Mouse (Mus musculus): Measurements from ENCODE around the gene Rin3. TPM values are rescaled to one million over a fixed set of nuclear protein-coding genes. Genes with fewer than 3 reads are reported as not detected.
A peak's percentile ranks its signal among the peaks of the same experiment; 100 is the strongest.

The Rin3 gene
- polyA plus RNA-seq (2014; fragmentation: Nextera tagmentation; extraction: Ambion mirVana) = 1.9 and 2.9 TPM in 2 replicates

- Histone ChIP-seq H3K4me1 (ENCODE audit: control insufficient read depth, insufficient read depth, low read length) (peaks cover 11% of the 10 kb centered on the region), H3K27ac (ENCODE audit: low read depth, low read length) (peak within 1 kb of the TSS; percentile 21; the same call in 1 of the 2 replicates), H3K4me2 (ENCODE audit: low read length) (peak within 1 kb of the TSS; percentile 97), H3K4me3 (ENCODE audit: low read depth, low read length) (peak within 1 kb of the TSS; percentile 48), H3K27me3 (replicated peaks; ENCODE audit: control insufficient read depth, insufficient read depth, low read length) (0 out of 2 replicates have a peak, but pooled peaks cover 4% of the 10 kb centered on the region), H3K9ac (ENCODE audit: low read length) (peak within 1 kb of the TSS; percentile 66), H3K36me3 (ENCODE audit: control insufficient read depth, insufficient read depth, low read length) (no peaks in the 10 kb centered on the region), H3K9me3 (replicated peaks; ENCODE audit: control insufficient read depth, low read length) (no peaks in the 10 kb centered on the region)
- under 1% methylated on average over 67 of the region's 75 CpGs for WGBS
- ATAC-seq (peak; percentile 74), DNase-seq (ENCODE audit: low spot score) (peak; percentile 36)
Observed at GRCm38 (mm10) chr12:102282763-102283482, at the start of gene Rin3. Gene Rin3, plus strand, starts transcription at chr12:102283048.

GRCm38 (mm10) chr12:102235551-102235950 is 47.3 kb upstream of the Rin3 start:
- Histone ChIP-seq H3K4me1 (ENCODE audit: control insufficient read depth, insufficient read depth, low read length) (no peaks in the 10 kb centered on the region), H3K9ac (ENCODE audit: low read length) (no peak overlapping the region), H3K27ac (ENCODE audit: low read depth, low read length) (no peak overlapping the region), H3K4me2 (ENCODE audit: low read length) (no peak overlapping the region), H3K4me3 (ENCODE audit: low read depth, low read length) (no peak overlapping the region), H3K9me3 (replicated peaks; ENCODE audit: control insufficient read depth, low read length) (no peaks in the 10 kb centered on the region), H3K27me3 (replicated peaks; ENCODE audit: control insufficient read depth, insufficient read depth, low read length) (no peaks in the 10 kb centered on the region), H3K36me3 (ENCODE audit: control insufficient read depth, insufficient read depth, low read length) (no peaks in the 10 kb centered on the region)
- ATAC-seq (no peak), DNase-seq (ENCODE audit: low spot score) (no peak)
- WGBS = 46% methylated on average over 3 of the region's 3 CpGs

DNA sequence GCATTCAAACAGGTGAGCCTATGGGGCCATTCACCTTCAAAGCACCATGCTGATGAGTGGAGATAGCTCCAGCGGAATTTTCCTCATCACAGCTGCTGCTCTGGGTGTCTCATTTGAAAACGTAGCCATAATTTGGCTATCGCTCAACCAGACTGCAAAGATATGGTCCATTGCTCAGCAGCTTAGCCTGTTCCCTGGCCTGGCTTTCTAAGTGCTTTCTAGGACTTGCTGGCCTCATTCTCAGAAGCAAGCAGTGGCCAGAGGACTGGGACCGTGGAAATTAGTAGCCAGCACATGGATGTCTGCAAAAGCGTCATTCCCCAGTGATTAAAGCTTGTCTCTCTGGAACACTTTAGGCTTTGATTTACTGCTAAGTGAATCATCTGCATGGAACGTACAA is 46.5 kb upstream of the Rin3 start:
- no peak overlapping the region for H3K27ac ChIP-seq (ENCODE audit: low read depth, low read length)
- ATAC-seq (no peak), DNase-seq (ENCODE audit: low spot score) (no peak)
- H3K9ac ChIP-seq (ENCODE audit: low read length) = no peak overlapping the region
- no peaks in the 10 kb centered on the region for H3K9me3 ChIP-seq (replicated peaks; ENCODE audit: control insufficient read depth, low read length)
- WGBS = 92% methylated on average over 6 of the region's 6 CpGs
- H3K4me3 ChIP-seq (ENCODE audit: low read depth, low read length) = no peak overlapping the region
- no peak overlapping the region for H3K4me2 ChIP-seq (ENCODE audit: low read length)
- no peaks in the 10 kb centered on the region for H3K27me3 ChIP-seq (replicated peaks; ENCODE audit: control insufficient read depth, insufficient read depth, low read length)
- no peaks in the 10 kb centered on the region for H3K4me1 ChIP-seq (ENCODE audit: control insufficient read depth, insufficient read depth, low read length)
- H3K36me3 ChIP-seq (ENCODE audit: control insufficient read depth, insufficient read depth, low read length) = no peaks in the 10 kb centered on the region

- H3K4me3 ChIP-seq (ENCODE audit: low read depth, low read length) = no peak overlapping the region
- H3K36me3 ChIP-seq (ENCODE audit: control insufficient read depth, insufficient read depth, low read length) = no peaks in the 10 kb centered on the region
- H3K4me1 ChIP-seq (ENCODE audit: control insufficient read depth, insufficient read depth, low read length) = no peaks in the 10 kb centered on the region
- peak; percentile 37; the same call in 1 of the 2 replicates for ATAC-seq
- H3K9me3 ChIP-seq (replicated peaks; ENCODE audit: control insufficient read depth, low read length) = no peaks in the 10 kb centered on the region
- no peak overlapping the region for H3K9ac ChIP-seq (ENCODE audit: low read length)
- 59% methylated on average over 6 of the region's 6 CpGs for WGBS
- H3K4me2 ChIP-seq (ENCODE audit: low read length) = no peak overlapping the region
- DNase-seq (ENCODE audit: low spot score) = no peak
- H3K27me3 ChIP-seq (replicated peaks; ENCODE audit: control insufficient read depth, insufficient read depth, low read length) = no peaks in the 10 kb centered on the region
- no peak overlapping the region for H3K27ac ChIP-seq (ENCODE audit: low read depth, low read length)
Observed at GRCm38 (mm10) chr12:102242076-102242722, 40.6 kb upstream of the Rin3 start.

DNA sequence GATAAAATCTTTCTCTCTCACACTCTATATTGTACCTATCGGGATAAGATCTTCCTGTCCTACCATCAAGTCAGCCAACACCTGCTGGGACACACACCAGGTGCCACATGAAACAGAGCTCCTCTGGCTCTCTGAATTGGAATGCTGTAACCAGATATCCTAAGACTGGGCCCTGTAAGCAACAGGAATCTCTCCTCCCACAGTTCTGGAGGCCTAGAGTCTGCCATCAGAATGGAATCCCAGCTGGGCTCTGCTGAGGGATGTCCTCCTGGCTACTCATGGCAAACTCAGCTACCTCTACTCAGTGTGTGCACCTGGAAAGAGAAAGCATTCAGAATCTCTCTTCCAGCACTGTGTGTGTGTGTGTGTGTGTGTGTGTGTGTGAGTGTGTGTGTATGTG is 38.9 kb upstream of the Rin3 start:
- no peaks in the 10 kb centered on the region for H3K36me3 ChIP-seq (ENCODE audit: control insufficient read depth, insufficient read depth, low read length)
- no peaks in the 10 kb centered on the region for H3K9me3 ChIP-seq (replicated peaks; ENCODE audit: control insufficient read depth, low read length)
- no peaks in the 10 kb centered on the region for H3K27me3 ChIP-seq (replicated peaks; ENCODE audit: control insufficient read depth, insufficient read depth, low read length)
- 74% methylated on average over 1 of the region's 1 CpGs for WGBS
- no peak overlapping the region for H3K27ac ChIP-seq (ENCODE audit: low read depth, low read length)
- H3K4me3 ChIP-seq (ENCODE audit: low read depth, low read length) = no peak overlapping the region
- H3K9ac ChIP-seq (ENCODE audit: low read length) = no peak overlapping the region
- no peak for ATAC-seq
- DNase-seq (ENCODE audit: low spot score) = no peak
- H3K4me2 ChIP-seq (ENCODE audit: low read length) = no peak overlapping the region
- no peaks in the 10 kb centered on the region for H3K4me1 ChIP-seq (ENCODE audit: control insufficient read depth, insufficient read depth, low read length)

DNA sequence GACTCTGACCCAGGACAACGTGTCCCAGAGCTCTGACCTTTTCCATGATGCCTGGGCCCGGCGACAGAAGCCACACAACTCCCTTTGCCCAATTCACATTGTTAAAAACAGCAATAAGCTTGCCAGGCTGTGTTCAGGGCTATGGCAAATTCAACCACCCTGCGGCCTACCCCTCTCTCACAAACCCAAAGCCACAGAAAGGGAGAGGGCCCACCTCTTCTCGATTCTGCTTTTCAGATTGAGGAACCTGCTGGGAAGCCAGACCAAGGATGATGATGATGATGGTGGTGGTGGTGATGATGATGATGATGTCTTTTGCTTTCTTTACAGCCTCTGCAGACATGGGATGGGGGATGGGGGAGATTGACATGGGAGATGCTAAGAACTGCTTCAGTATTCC is 36.6 kb upstream of the Rin3 start:
- Histone ChIP-seq H3K9me3 (replicated peaks; ENCODE audit: control insufficient read depth, low read length) (no peaks in the 10 kb centered on the region), H3K9ac (ENCODE audit: low read length) (no peak overlapping the region), H3K4me3 (ENCODE audit: low read depth, low read length) (no peak overlapping the region), H3K27ac (ENCODE audit: low read depth, low read length) (no peak overlapping the region), H3K4me1 (ENCODE audit: control insufficient read depth, insufficient read depth, low read length) (peaks cover 10% of the 10 kb centered on the region), H3K4me2 (ENCODE audit: low read length) (no peak overlapping the region), H3K27me3 (replicated peaks; ENCODE audit: control insufficient read depth, insufficient read depth, low read length) (no peaks in the 10 kb centered on the region), H3K36me3 (ENCODE audit: control insufficient read depth, insufficient read depth, low read length) (no peaks in the 10 kb centered on the region)
- 96% methylated on average over 5 of the region's 5 CpGs for WGBS
- no peak for DNase-seq (ENCODE audit: low spot score)
- no peak for ATAC-seq

DNA sequence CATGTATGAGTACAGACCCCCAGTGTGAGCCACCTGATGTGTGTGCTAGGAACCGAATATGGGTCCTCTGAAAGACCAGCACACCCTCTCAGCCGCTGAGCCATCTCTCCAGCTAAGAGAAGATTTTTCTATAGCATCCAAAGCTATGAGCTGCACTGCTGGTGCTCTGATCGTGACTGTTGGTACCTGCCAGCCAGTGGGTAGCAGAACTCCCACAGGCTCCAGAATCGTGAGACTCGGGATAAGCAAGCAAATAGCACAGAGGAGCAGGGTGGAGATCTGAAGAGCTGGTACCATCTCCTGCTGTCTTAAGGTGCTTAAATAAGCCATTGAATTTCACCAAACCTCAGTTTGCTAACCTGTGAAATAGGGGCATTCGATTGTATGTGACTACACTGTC is 34.7 kb upstream of the Rin3 start:
- Histone ChIP-seq H3K9ac (ENCODE audit: low read length) (no peak overlapping the region), H3K27me3 (replicated peaks; ENCODE audit: control insufficient read depth, insufficient read depth, low read length) (no peaks in the 10 kb centered on the region), H3K9me3 (replicated peaks; ENCODE audit: control insufficient read depth, low read length) (no peaks in the 10 kb centered on the region), H3K27ac (ENCODE audit: low read depth, low read length) (no peak overlapping the region), H3K4me2 (ENCODE audit: low read length) (no peak overlapping the region), H3K36me3 (ENCODE audit: control insufficient read depth, insufficient read depth, low read length) (no peaks in the 10 kb centered on the region), H3K4me1 (ENCODE audit: control insufficient read depth, insufficient read depth, low read length) (peaks cover 11% of the 10 kb centered on the region), H3K4me3 (ENCODE audit: low read depth, low read length) (no peak overlapping the region)
- WGBS = 91% methylated on average over 6 of the region's 6 CpGs
- DNase-seq (ENCODE audit: low spot score) = no peak
- no peak for ATAC-seq

DNA sequence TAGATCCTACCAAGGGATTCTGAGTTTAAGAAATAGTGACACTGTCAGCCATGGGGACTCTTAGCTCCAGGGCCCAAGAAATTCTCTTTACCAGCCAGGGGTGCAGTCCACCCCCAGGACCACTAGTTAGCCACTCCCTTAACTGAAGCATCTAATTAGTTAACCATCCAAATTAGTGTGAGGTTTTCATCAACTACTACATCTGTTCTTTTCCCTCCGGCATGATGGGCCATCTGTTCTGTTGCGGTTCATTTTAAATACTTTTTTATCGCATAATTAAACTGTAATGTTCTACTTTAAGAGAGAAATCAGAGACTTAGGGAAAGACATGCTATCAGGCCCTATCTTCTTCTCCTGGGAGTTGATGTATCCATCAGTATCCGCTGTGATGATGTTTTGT is 32.5 kb upstream of the Rin3 start:
- no peaks in the 10 kb centered on the region for H3K9me3 ChIP-seq (replicated peaks; ENCODE audit: control insufficient read depth, low read length)
- H3K9ac ChIP-seq (ENCODE audit: low read length) = no peak overlapping the region
- peak overlapping the region; percentile 66; the same call in 1 of the 2 replicates for H3K27ac ChIP-seq (ENCODE audit: low read depth, low read length)
- peaks cover 11% of the 10 kb centered on the region for H3K4me1 ChIP-seq (ENCODE audit: control insufficient read depth, insufficient read depth, low read length)
- H3K27me3 ChIP-seq (replicated peaks; ENCODE audit: control insufficient read depth, insufficient read depth, low read length) = no peaks in the 10 kb centered on the region
- peak; percentile 64 for DNase-seq (ENCODE audit: low spot score)
- WGBS = 72% methylated on average over 4 of the region's 4 CpGs
- H3K4me3 ChIP-seq (ENCODE audit: low read depth, low read length) = no peak overlapping the region
- H3K4me2 ChIP-seq (ENCODE audit: low read length) = no peak overlapping the region
- no peaks in the 10 kb centered on the region for H3K36me3 ChIP-seq (ENCODE audit: control insufficient read depth, insufficient read depth, low read length)
- ATAC-seq = peak; percentile 58; the same call in 1 of the 2 replicates

- no peaks in the 10 kb centered on the region for H3K27me3 ChIP-seq (replicated peaks; ENCODE audit: control insufficient read depth, insufficient read depth, low read length)
- H3K9ac ChIP-seq (ENCODE audit: low read length) = no peak overlapping the region
- H3K36me3 ChIP-seq (ENCODE audit: control insufficient read depth, insufficient read depth, low read length) = no peaks in the 10 kb centered on the region
- 73% methylated on average over 3 of the region's 3 CpGs for WGBS
- no peak overlapping the region for H3K4me2 ChIP-seq (ENCODE audit: low read length)
- no peaks in the 10 kb centered on the region for H3K9me3 ChIP-seq (replicated peaks; ENCODE audit: control insufficient read depth, low read length)
- no peak overlapping the region for H3K4me3 ChIP-seq (ENCODE audit: low read depth, low read length)
- DNase-seq (ENCODE audit: low spot score) = peak; percentile 22
- peaks cover 11% of the 10 kb centered on the region for H3K4me1 ChIP-seq (ENCODE audit: control insufficient read depth, insufficient read depth, low read length)
- H3K27ac ChIP-seq (ENCODE audit: low read depth, low read length) = peak overlapping the region; percentile 66; the same call in 1 of the 2 replicates
- ATAC-seq = no peak
Observed at GRCm38 (mm10) chr12:102251070-102251469, 31.8 kb upstream of the Rin3 start.
